Mouse (Mus musculus) intestine, postnatal 0 days (tissue): ENCODE data around the gene Llgl1. TPM values are rescaled to one million over a fixed set of nuclear protein-coding genes. Genes with fewer than 3 reads are reported as not detected.

Source experiments
- ATAC-seq: fragments of 200-750 bp; cut with Nextera tagmentation; 2 replicates; pipeline ENCODE4 v1.8.0; 2017; ENCODE audit warnings: mild to moderate bottlenecking, moderate TSS enrichment, moderate library complexity
- H3K27ac ChIP-seq: fragments of 300-500 bp; sonication (generic); 2 replicates; pipeline ENCODE4 v1.5.1; 2014; ENCODE audit warnings: mild to moderate bottlenecking, low read depth, low read length, moderate library complexity
- H3K27me3 ChIP-seq: fragments of 300-500 bp; sonication (generic); replicated peaks from 2 replicates; pipeline ENCODE4 v1.6.1; 2014; ENCODE audit warnings: low read length, mixed read lengths; ENCODE audit not compliant: control insufficient read depth, insufficient read depth
- H3K36me3 ChIP-seq: fragments of 300-500 bp; sonication (generic); 2 replicates; pipeline ENCODE4 v1.6.1; 2014; ENCODE audit warnings: mild to moderate bottlenecking, moderate library complexity; ENCODE audit not compliant: control insufficient read depth, insufficient read depth
- H3K4me1 ChIP-seq: fragments of 300-500 bp; sonication (generic); replicated peaks from 2 replicates; pipeline ENCODE4 v1.6.1; 2014; ENCODE audit warnings: antibody characterized with exemption, low read length, mixed read lengths; ENCODE audit not compliant: control insufficient read depth, insufficient read depth
- H3K4me2 ChIP-seq: fragments of 300-500 bp; sonication (generic); replicated peaks from 2 replicates; pipeline ENCODE4 v1.6.1; 2014; ENCODE audit warnings: low read depth, mild to moderate bottlenecking, moderate library complexity
- H3K4me3 ChIP-seq: fragments of 300-500 bp; sonication (generic); 2 replicates; pipeline ENCODE4 v1.5.1; 2014; ENCODE audit warnings: low read depth, low read length
- H3K9ac ChIP-seq: fragments of 300-500 bp; sonication (generic); 2 replicates; pipeline ENCODE4 v1.6.1; 2014; ENCODE audit warnings: mild to moderate bottlenecking, low read depth, low read length
- H3K9me3 ChIP-seq: fragments of 300-500 bp; sonication (generic); 2 replicates; pipeline ENCODE4 v1.6.1; 2016; ENCODE audit warnings: mixed run types; ENCODE audit not compliant: control insufficient read depth
- CTCF ChIP-seq: sonication (generic); IDR thresholded peaks from 2 replicates; pipeline ENCODE4 v1.5.1; 2016; ENCODE audit warnings: low read depth, mild to moderate bottlenecking, control low read depth, antibody characterized with exemption, moderate library complexity
- WGBS: fragments of 180-500 bp; shearing (Covaris S2); extraction: QIAGEN DNeasy Blood & Tissue Kit; methylation state at CpG from one replicate; pipeline ENCODE4 v1.1.7; 2014; 5-methylcytosine and 5-hydroxymethylcytosine counted together
- microRNA-seq: library from miRNA; unstranded; fragments of <30 nt; microRNA quantifications from one replicate; pipeline ENCODE4, GENCODE M21; 2016
- polyA plus RNA-seq: library from polyadenylated mRNA; unstranded; fragments of >200 nt; fragmentation: Nextera tagmentation; extraction: Ambion mirVana; gene quantifications from 2 replicates; pipeline ENCODE4 v1.2.1, GENCODE M21; 2015

Gene Llgl1
- polyA plus RNA-seq, 1 experiment from 2014 or later: 8.6 TPM

- Histone ChIP-seq H3K9ac (no peak overlapping the region), H3K4me2 (no peak overlapping the region), H3K9me3 (no peaks in the 10 kb centered on the region), H3K4me3 (no peak overlapping the region), H3K27ac (no peak overlapping the region), H3K4me1 (no peaks in the 10 kb centered on the region), H3K27me3 (no peaks in the 10 kb centered on the region), H3K36me3 (peaks cover 19% of the 10 kb centered on the region; the same call in 1 of the 2 replicates)
- WGBS: 97% methylated on average over 3 of the region's 3 CpGs
- TF ChIP-seq CTCF: no peak
- ATAC-seq: no peak
These were observed 62.2 kb downstream of the Llgl1 start for GRCm38 (mm10) chr11:60761681-60762080.

Small RNA genes within 50 kb of the gene (microRNA-seq; reads per million reads assigned to microRNA genes)
- 0.82 reads per million for gene Mir5100

Other genes starting within 250 kb of the Llgl1 start
- gene Drg2, start 245.1 kb upstream of the Llgl1 start, polyA plus RNA-seq: 40.9 and 41.7 TPM in 2 replicates
- gene Myo15, start 230.4 kb upstream of the Llgl1 start, polyA plus RNA-seq: 0.03 and 0.05 TPM in 2 replicates
- 37.3 and 41.7 TPM in 2 replicates for gene Alkbh5, start 163.3 kb upstream of the Llgl1 start, polyA plus RNA-seq
- gene Flii, start 27.5 kb downstream of the Llgl1 start, polyA plus RNA-seq: 47.4 and 48.9 TPM in 2 replicates
- gene Mief2, start 28.7 kb downstream of the Llgl1 start, polyA plus RNA-seq: 7.3 and 8.3 TPM in 2 replicates
- 3.2 and 3.7 TPM in 2 replicates for gene Top3a, start 77.6 kb downstream of the Llgl1 start, polyA plus RNA-seq
- 4.0 and 4.4 TPM in 2 replicates for gene Smcr8, start 77.8 kb downstream of the Llgl1 start, polyA plus RNA-seq
- gene Shmt1, start 112.0 kb downstream of the Llgl1 start, polyA plus RNA-seq: 31.0 and 34.5 TPM in 2 replicates
- gene Dhrs7b, start 130.9 kb downstream of the Llgl1 start, polyA plus RNA-seq: 78.5 and 79.6 TPM in 2 replicates
- gene Tmem11, start 179.5 kb downstream of the Llgl1 start, polyA plus RNA-seq: 34.6 and 39.3 TPM in 2 replicates
- 8.9 and 9.3 TPM in 2 replicates for gene Natd1, start 215.0 kb downstream of the Llgl1 start, polyA plus RNA-seq
- 86.4 and 86.5 TPM in 2 replicates for gene Map2k3, start 232.3 kb downstream of the Llgl1 start, polyA plus RNA-seq